Mouse (Mus musculus) lung, postnatal 14 days (tissue): ENCODE measurements around the gene Ddx52.

ENCODE experiments used
- DNase-seq: peaks from one replicate; pipeline ENCODE4 v3.0.0; 2021

Gene Ddx52

DNA sequence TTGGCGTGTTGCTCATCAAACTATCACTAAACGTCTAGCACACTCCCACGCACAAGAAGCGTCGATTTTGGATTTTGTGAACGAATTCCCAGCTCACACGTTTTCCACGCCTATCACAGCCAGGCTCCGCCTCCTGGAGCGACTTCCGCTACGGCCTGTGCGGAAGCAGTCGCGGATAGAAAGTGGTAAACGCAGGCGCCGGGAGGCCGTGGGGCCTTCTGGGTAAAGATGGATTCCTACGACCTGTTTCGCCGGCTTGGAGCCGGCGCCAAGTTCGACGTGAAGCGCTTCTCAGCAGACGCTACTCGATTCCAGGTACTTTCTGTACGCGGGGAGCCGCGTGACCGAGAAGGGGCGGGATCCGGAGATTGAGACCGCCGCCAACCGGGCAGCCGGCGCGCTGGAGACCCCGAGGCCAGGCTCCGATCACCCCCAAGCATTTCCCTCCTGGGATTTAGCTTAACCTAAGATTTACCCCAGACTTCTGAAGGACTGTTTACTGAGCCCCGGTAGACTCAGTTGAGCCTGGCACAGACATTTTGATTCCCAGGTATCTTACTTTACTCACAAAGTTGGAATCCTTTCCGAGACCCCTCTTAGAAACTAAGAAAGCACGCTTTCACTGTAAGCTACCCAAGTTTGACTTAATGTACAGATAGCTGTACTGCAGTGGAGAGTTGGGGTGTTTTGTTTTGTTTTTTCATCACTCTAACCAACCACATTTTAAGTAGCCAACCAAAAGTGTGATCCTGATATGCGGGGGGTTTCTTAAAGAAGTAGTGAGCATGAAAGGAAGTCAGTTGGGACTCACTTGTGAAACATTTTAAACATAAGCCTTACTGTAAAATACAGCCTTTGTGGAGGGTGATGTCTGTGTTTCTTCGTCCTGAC lies at the start of gene Ddx52:
TSS of gene Ddx52 (plus strand) at position 113 of the 891 bp plus-strand sequence.
- DNase-seq = peak; percentile 87

DNA sequence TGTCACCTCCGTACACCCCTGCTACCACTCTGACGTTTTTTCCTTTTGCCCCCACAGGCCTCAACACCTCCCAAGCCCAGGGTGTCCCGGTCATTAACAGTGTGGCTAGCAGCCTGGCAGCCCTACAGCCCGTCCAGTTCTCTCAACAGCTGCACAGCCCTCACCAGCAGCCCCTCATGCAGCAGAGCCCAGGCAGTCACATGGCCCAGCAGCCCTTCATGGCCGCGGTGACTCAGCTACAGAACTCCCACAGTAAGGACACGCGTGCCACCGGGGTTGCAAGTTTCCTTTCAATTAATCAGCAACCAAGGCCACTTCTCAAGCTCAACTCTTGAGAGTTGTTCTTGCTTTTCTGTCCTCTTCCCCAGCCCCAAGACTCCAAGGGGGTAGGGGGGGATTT lies 48.5 kb upstream of the Ddx52 start:
- no peak for DNase-seq

DNA sequence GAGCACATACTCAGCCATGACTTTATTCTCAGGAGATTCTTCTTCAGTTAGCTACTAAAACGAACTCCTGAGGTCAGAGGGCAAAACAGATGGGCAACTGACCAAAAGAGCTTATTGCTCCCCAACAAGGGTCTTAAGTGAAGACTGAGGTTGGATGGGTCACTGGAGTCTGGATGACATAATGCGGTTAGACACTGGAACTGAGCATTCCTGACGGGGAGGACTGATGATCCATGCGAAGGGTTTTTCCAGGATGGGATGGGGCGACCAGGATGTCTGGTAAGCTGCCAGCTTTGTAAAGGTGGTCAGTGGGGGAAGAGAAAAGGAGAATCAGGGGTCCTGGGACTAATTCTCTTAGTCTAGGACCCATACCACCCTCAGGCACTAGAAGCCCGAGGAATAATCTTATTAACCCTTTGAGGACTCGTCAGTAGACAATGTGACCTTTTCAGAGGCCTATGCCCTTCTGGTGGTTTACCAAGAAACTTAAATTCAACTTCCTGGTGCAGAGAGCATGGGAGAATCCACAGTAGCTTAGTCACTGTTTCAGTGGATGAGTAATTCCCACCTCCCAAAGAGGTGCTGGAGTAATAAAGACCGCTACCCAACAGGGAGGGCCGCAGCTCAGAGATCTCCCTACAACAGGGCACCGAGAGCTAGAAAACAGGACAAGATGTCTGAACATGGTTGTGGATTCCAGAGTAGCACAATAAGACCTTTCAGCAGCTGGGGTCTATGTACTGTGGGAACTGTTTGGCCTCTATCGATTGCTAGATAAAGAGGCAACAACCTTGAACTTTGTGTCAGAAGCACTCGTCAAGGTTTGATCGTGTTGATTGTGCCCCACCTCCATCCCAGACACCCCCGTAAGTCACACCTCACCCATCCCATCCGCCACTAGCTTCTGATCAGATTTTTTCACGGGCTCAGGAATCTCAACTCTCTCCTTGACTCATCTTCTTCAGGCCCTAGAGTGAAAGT lies 45.1 kb upstream of the Ddx52 start:
- DNase-seq = no peak

GRCm38 (mm10) chr11:83897569-83897968 lies 44.3 kb upstream of the Ddx52 start:
- no peak for DNase-seq

- DNase-seq = no peak
Observed at GRCm38 (mm10) chr11:83902812-83903211, 39.0 kb upstream of the Ddx52 start.

- DNase-seq = no peak
Observed at GRCm38 (mm10) chr11:83905756-83906155, 36.1 kb upstream of the Ddx52 start.

GRCm38 (mm10) chr11:83908376-83908775 lies 33.5 kb upstream of the Ddx52 start:
- DNase-seq = no peak

GRCm38 (mm10) chr11:83913824-83914311 lies 28.0 kb upstream of the Ddx52 start:
- DNase-seq = no peak

GRCm38 (mm10) chr11:83914501-83914900 lies 27.4 kb upstream of the Ddx52 start:
- DNase-seq = no peak

DNA sequence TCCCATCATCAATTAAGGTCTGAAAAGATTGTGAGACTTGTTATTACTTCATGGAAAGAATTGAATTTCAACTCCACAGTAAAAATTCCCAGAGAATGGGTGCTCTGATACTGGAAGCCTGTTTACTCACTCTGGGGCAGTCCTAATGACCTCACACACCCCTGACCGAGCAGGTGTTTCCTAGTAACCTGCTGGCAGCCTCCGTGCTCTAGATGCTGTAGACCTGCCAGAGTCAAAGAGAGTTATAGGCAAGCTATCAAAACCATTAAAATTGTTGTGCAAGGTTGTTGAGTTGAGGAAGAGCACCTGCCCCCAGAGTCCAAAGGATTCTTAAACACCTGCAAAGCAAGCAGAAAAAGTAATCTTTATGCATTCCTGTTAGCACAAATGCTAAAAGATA lies 19.3 kb upstream of the Ddx52 start:
- no peak for DNase-seq

DNA sequence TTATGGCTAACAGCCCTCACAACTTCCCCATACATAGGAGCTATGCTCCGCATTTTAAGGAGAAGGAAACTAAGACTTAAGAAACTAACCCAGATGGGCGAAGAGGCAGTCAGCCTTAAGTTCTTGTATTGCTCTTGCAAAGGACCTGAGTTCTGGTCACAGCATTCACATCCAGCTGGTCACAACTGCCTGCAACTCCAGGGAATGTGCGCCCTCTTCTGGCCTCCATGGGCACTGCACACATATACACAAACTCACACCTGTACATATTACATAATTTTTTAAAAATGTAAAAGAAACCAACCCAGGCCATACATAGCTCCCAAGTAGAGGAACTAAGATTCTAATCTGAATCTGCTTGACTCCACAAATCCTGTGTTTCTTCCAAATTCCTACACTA lies 14.8 kb upstream of the Ddx52 start:
- DNase-seq = peak; percentile 10

GRCm38 (mm10) chr11:83932506-83933106 lies 9.3 kb upstream of the Ddx52 start:
- no peak for DNase-seq

DNA sequence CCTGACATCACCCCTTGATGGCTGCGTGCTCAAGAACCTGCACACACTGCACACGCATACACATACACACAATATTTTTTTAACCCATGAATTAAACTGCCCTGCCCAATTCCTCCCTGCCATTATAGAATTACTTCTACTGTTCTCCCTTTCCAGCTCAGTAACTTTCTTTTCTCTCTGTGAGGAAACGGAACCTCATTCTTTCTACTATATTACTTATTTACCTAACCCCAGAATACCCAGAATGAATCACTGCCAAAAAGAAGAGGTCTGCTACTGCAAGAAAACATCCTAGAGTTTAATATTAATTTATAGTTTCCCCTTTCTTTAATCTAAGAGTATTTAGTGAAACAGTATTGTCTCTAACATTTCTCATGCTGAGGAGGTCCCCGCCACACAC lies 8.5 kb upstream of the Ddx52 start:
- DNase-seq = no peak

- peak; percentile 85 for DNase-seq
Observed at GRCm38 (mm10) chr11:83935986-83936665, 5.7 kb upstream of the Ddx52 start.

- DNase-seq = no peak
Observed at GRCm38 (mm10) chr11:83938556-83938955, 3.3 kb upstream of the Ddx52 start.

- no peak for DNase-seq
Observed at GRCm38 (mm10) chr11:83956822-83957221, 15.0 kb downstream of the Ddx52 start.

GRCm38 (mm10) chr11:83961983-83962382 lies 20.1 kb downstream of the Ddx52 start:
- DNase-seq = no peak

GRCm38 (mm10) chr11:83963991-83964921 lies 22.4 kb downstream of the Ddx52 start, which contains the start of gene Synrg:
TSS of gene Synrg (plus strand) at chr11:83964428.
- DNase-seq = peak; percentile 92

DNA sequence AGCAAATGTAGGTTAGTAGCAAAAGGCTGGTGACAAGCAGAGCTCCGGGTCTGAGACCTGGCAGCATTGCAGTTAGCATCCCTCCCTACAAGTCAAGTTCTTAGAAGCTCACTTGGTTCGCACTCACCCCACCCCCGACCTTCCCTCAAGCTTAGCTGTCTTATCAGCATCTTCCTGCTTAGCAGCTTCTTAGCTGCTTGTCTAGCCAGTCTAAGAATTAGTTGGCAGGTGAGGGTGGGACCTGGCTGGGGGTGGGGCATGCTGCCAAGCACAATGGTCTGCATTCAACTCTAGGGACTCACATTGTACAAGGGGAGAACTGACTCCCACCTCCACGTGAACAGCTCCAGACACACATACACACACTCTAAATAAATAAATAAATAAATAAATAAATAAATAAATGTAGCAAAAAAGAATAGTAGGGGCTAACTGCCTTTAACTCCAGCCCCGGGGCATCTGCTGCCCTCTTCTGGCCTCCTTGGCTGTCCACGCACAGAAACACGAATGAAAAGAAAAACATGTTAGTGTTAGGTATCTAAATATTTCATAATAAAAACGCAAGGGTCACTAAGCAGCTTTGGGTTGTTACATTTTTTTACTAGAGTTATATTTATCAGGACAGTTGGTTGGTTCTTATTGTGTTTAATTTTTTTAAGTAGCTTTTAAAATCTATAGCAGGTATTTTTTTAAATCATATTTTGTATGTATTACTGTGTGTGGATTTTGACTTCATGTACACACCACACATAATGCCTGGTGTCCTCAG lies 25.8 kb downstream of the Ddx52 start:
- peak; percentile 35 for DNase-seq

DNA sequence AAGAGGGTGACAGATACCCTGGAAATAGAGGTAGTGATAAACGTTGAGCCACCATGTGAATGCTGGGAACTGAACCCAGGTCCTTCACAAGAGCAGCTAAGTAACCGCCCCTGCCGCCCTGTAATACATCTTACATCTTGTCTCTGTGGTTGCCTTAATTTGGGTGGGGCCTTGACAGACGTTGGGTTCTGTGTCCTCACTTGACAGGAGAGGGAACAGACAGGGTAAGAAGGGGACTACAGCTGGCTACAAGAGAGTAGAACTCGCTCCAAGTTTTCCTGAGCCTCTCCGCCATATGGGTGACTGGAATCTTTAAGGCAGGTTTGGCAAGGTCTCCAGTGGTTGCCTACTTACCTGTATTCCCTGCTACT lies 26.3 kb downstream of the Ddx52 start:
- no peak for DNase-seq
